ENCODE assay signal across 7 mouse cellular contexts in genomic region chr12:85339243-85339729, GRCm38 (mm10). TPM values are rescaled to one million over a fixed set of nuclear protein-coding genes. Genes with fewer than 3 reads are reported as not detected.
DNase-seq lines count a peak whose midpoint lies in the region; ATAC-seq lines count a peak whose summit lies in the region.

Gene Nek9 (minus strand): TSS chr12:85339362.

- no peaks in the 10 kb centered on the region for H3K27me3 ChIP-seq in intestine, embryonic 15.5 days (replicated peaks)
- no peaks in the 10 kb centered on the region for H3K27me3 ChIP-seq in midbrain, embryonic 10.5 days (ENCODE audit: low read depth, poor library complexity, severe bottlenecking)

- DNase-seq in adrenal gland, adult 2 months: peak; percentile 94
- peak; percentile 89 for DNase-seq in embryo, embryonic 11.5 days (ENCODE audit: low read depth, low spot score)
- peak; percentile 92 to 93 for DNase-seq in gastrocnemius, postnatal 36 days
- DNase-seq in left cerebral cortex, postnatal 25 days (ENCODE audit: low spot score in 2 of 2): peak; percentile 95
- peak; percentile 96 for DNase-seq in midbrain, embryonic 10.5 days (ENCODE audit: low spot score)
- DNase-seq in right cerebral cortex, postnatal 4 days: peak; percentile 97

- H3K27ac ChIP-seq in intestine, embryonic 15.5 days: peak within 1 kb of the TSS; percentile 81
- peak within 1 kb of the TSS; percentile 97 for H3K27ac ChIP-seq in midbrain, embryonic 10.5 days (replicated peaks)

- WGBS in intestine, embryonic 15.5 days: under 1% methylated on average over 36 of the region's 36 CpGs
- under 1% methylated on average over 36 of the region's 36 CpGs for WGBS in midbrain, embryonic 10.5 days

- peaks cover 13% of the 10 kb centered on the region for H3K4me1 ChIP-seq in intestine, embryonic 15.5 days (replicated peaks)
- peaks cover 23% of the 10 kb centered on the region for H3K4me1 ChIP-seq in midbrain, embryonic 10.5 days

- ATAC-seq in intestine, embryonic 15.5 days: peak; percentile 89

- no peaks in the 10 kb centered on the region for H3K9me3 ChIP-seq in intestine, embryonic 15.5 days
- no peaks in the 10 kb centered on the region for H3K9me3 ChIP-seq in midbrain, embryonic 10.5 days (replicated peaks)

- peak within 1 kb of the TSS; percentile 97 for H3K9ac ChIP-seq in intestine, embryonic 15.5 days

- peak within 1 kb of the TSS; percentile 77 for H3K4me2 ChIP-seq in intestine, embryonic 15.5 days (replicated peaks)

- intact Hi-C loops in gastrocnemius, postnatal 36 days (cut with DNase I): no loop called here
- intact Hi-C loops in left cerebral cortex, postnatal 25 days (cut with DNase I): no loop called here

- H3K36me3 ChIP-seq in intestine, embryonic 15.5 days: peaks cover 10% of the 10 kb centered on the region
- peaks cover 45% of the 10 kb centered on the region for H3K36me3 ChIP-seq in midbrain, embryonic 10.5 days

- peak within 1 kb of the TSS; percentile 99 for H3K4me3 ChIP-seq in intestine, embryonic 15.5 days (replicated peaks)
- H3K4me3 ChIP-seq in midbrain, embryonic 10.5 days: peak within 1 kb of the TSS; percentile 99

RNA-seq across cellular contexts. Expression of gene Nek9, which starts in this region (rescaled TPM):
- total RNA-seq in adrenal gland, adult 2 months (2021): 10 to 100 TPM; 71.0 to 95.8 TPM
- 25.3 and 26.6 TPM in 2 replicates for polyA plus RNA-seq in adrenal gland, adult 2 months (2012; rRNA removed)
- 100 to 1,000 TPM in 1 of 2 experiments, 10 to 100 TPM in 1; 86.2 to 105 TPM for total RNA-seq in gastrocnemius, postnatal 36 days (2021)
- 16.2 and 16.7 TPM in 2 replicates for polyA plus RNA-seq in intestine, embryonic 15.5 days (2015; fragmentation: Nextera tagmentation; extraction: Ambion mirVana)
- total RNA-seq in left cerebral cortex, postnatal 25 days (2021): 10 to 100 TPM; 27.8 to 29.6 TPM
- 20.6 and 21.5 TPM in 2 replicates for polyA plus RNA-seq in midbrain, embryonic 10.5 days (2016; fragmentation: Nextera tagmentation; extraction: Ambion mirVana)

Comparison
In these comparisons a context has a peak if more than half of its experiments do, and no peak if none do; other contexts are left out.
1. Peak in every context shown above with its lines: DNase-seq, ATAC-seq, H3K4me3 ChIP-seq and H3K27ac ChIP-seq.